Mouse (Mus musculus) spleen, adult 10 weeks (tissue): Measurements from ENCODE around the gene Syce3. TPM values are rescaled to one million over a fixed set of nuclear protein-coding genes. Genes with fewer than 3 reads are reported as not detected.

Experiments used
- polyA plus RNA-seq: library from polyadenylated mRNA; stranded (reverse); fragments of 350-450 nt; fragmentation: Illumina TruSeq; extraction: RNeasy Lipid Tissue Mini Kit (QIAGEN cat#74804); gene quantifications from one replicate; pipeline ENCODE4 v1.2.3, GENCODE M21; 2015; ENCODE audit warnings: low replicate concordance; ENCODE audit not compliant: insufficient read depth

The Syce3 gene
- polyA plus RNA-seq = not detected

GRCm38 (mm10) chr15:89410118-89410517, at the start of gene Syce3:
TSS of gene Syce3 (minus strand) at chr15:89410503.

GRCm38 (mm10) chr15:89453865-89454478, 43.7 kb upstream of the Syce3 start, which contains the start of gene Mapk8ip2:
TSS of gene Mapk8ip2 (plus strand) at chr15:89453913.

GRCm38 (mm10) chr15:89429352-89430221, 19.3 kb upstream of the Syce3 start, which contains the start of the genes C730034F03Rik, Gm44502 and Chkb:
TSS of gene C730034F03Rik (plus strand) at chr15:89429589.
TSS of gene Gm44502 (minus strand) at chr15:89429696.
TSS of gene Chkb (minus strand) at chr15:89429908.

GRCm38 (mm10) chr15:89425711-89426121, 15.4 kb upstream of the Syce3 start, which contains the start of gene Cpt1b:
TSS of gene Cpt1b (minus strand) at chr15:89425863.

GRCm38 (mm10) chr15:89384617-89385016, 25.7 kb downstream of the Syce3 start, which contains the start of gene Klhdc7b:
TSS of gene Klhdc7b (plus strand) at chr15:89384917.

GRCm38 (mm10) chr15:89378831-89379401, 31.4 kb downstream of the Syce3 start, which contains the start of gene Odf3b:
TSS of gene Odf3b (minus strand) at chr15:89379282.

GRCm38 (mm10) chr15:89376957-89377356, 33.3 kb downstream of the Syce3 start, which contains the start of gene Tymp:
TSS of gene Tymp (minus strand) at chr15:89377039.

GRCm38 (mm10) chr15:89373762-89374248, 36.5 kb downstream of the Syce3 start, which contains the start of gene Sco2:
TSS of gene Sco2 (minus strand) at chr15:89373846.

GRCm38 (mm10) chr15:89355241-89356187, 54.8 kb downstream of the Syce3 start, which contains the start of the genes Lmf2 and Ncaph2:
TSS of gene Lmf2 (minus strand) at chr15:89355659.
TSS of gene Ncaph2 (plus strand) at chr15:89355719.

Other genes starting within 250 kb of the Syce3 start
- 25.2 TPM for gene Plxnb2, start 229.7 kb downstream of the Syce3 start, polyA plus RNA-seq
- 10.5 TPM for gene Dennd6b, start 214.0 kb downstream of the Syce3 start, polyA plus RNA-seq
- 33.9 TPM for gene Ppp6r2, start 198.9 kb downstream of the Syce3 start, polyA plus RNA-seq
- 77.3 TPM for gene Sbf1, start 95.2 kb downstream of the Syce3 start, polyA plus RNA-seq
- 0.61 TPM for gene Adm2, start 87.8 kb downstream of the Syce3 start, polyA plus RNA-seq
- not detected for gene Miox, start 76.1 kb downstream of the Syce3 start, polyA plus RNA-seq
- gene Lmf2, start 54.8 kb downstream of the Syce3 start, polyA plus RNA-seq = 12.4 TPM
- 70.9 TPM for gene Ncaph2, start 54.8 kb downstream of the Syce3 start, polyA plus RNA-seq
- 4.4 TPM for gene Sco2, start 36.7 kb downstream of the Syce3 start, polyA plus RNA-seq
- gene Tymp, start 33.5 kb downstream of the Syce3 start, polyA plus RNA-seq = not detected
- not detected for gene Odf3b, start 31.2 kb downstream of the Syce3 start, polyA plus RNA-seq
- gene Klhdc7b, start 25.6 kb downstream of the Syce3 start, polyA plus RNA-seq = not detected
- gene Cpt1b, start 15.4 kb upstream of the Syce3 start, polyA plus RNA-seq = 2.7 TPM
- 4.1 TPM for gene C730034F03Rik, start 19.1 kb upstream of the Syce3 start, polyA plus RNA-seq
- not detected for gene Gm44502, start 19.2 kb upstream of the Syce3 start, polyA plus RNA-seq
- gene Chkb, start 19.4 kb upstream of the Syce3 start, polyA plus RNA-seq = 127 TPM
- gene Mapk8ip2, start 43.4 kb upstream of the Syce3 start, polyA plus RNA-seq = not detected
- gene Arsa, start 66.9 kb upstream of the Syce3 start, polyA plus RNA-seq = 12.4 TPM
- 8.1 TPM for gene Shank3, start 89.1 kb upstream of the Syce3 start, polyA plus RNA-seq
- gene Acr, start 157.8 kb upstream of the Syce3 start, polyA plus RNA-seq = 0.35 TPM
- gene Rabl2, start 181.4 kb upstream of the Syce3 start, polyA plus RNA-seq = 6.2 TPM